Mouse (Mus musculus) retina, postnatal 1 day (tissue): ENCODE data around the gene Pgf.
"Not testable (repeated sequence)": the region's sequence is repeated elsewhere in the genome, so short reads cannot be mapped to it uniquely, and the experiment has no call there.

Source experiments
- DNase-seq: peaks from one replicate; pipeline ENCODE4 v3.0.0-alpha.2; 2012

Pgf gene

GRCm38 (mm10) chr12:85153011-85153410 lies 24.6 kb downstream of the Pgf start:
- DNase-seq, result no peak

GRCm38 (mm10) chr12:85151002-85151774 lies 26.4 kb downstream of the Pgf start, which contains the start of gene Rps6kl1:
TSS of gene Rps6kl1 (minus strand) at chr12:85151264.
- peak; percentile 85 for DNase-seq

GRCm38 (mm10) chr12:85150321-85151001 lies 27.1 kb downstream of the Pgf start:
- DNase-seq, result peak; percentile 57

GRCm38 (mm10) chr12:85146881-85147280 lies 30.7 kb downstream of the Pgf start:
- no peak for DNase-seq

- peak; percentile 43 for DNase-seq
Measured at GRCm38 (mm10) chr12:85146355-85146754, 31.2 kb downstream of the Pgf start.

GRCm38 (mm10) chr12:85145630-85146029 lies 32.0 kb downstream of the Pgf start:
- peak; percentile 44 for DNase-seq

GRCm38 (mm10) chr12:85144821-85145220 lies 32.8 kb downstream of the Pgf start:
- DNase-seq, result no peak

- DNase-seq, result not testable (repeated sequence)
Measured at GRCm38 (mm10) chr12:85144276-85144675, 33.3 kb downstream of the Pgf start.

- DNase-seq, result peak; percentile 87
Measured at GRCm38 (mm10) chr12:85142803-85143202, 34.8 kb downstream of the Pgf start.

- no peak for DNase-seq
Measured at GRCm38 (mm10) chr12:85141096-85141495, 36.5 kb downstream of the Pgf start.

GRCm38 (mm10) chr12:85140036-85140701 lies 37.4 kb downstream of the Pgf start:
- DNase-seq, result no peak

GRCm38 (mm10) chr12:85136627-85137026 lies 41.0 kb downstream of the Pgf start:
- no peak for DNase-seq

- DNase-seq, result peak; percentile 43
Measured at GRCm38 (mm10) chr12:85135513-85136470, 41.8 kb downstream of the Pgf start.

- DNase-seq, result no peak
Measured at GRCm38 (mm10) chr12:85134043-85134794, 43.4 kb downstream of the Pgf start.

GRCm38 (mm10) chr12:85131361-85131760 lies 46.2 kb downstream of the Pgf start:
- DNase-seq, result no peak

- no peak for DNase-seq
Measured at GRCm38 (mm10) chr12:85129426-85129978, 48.1 kb downstream of the Pgf start.

GRCm38 (mm10) chr12:85126986-85127603 lies 50.5 kb downstream of the Pgf start:
- no peak for DNase-seq

- no peak for DNase-seq
Measured at GRCm38 (mm10) chr12:85124751-85125150, 52.8 kb downstream of the Pgf start.

GRCm38 (mm10) chr12:85123645-85124044 lies 53.9 kb downstream of the Pgf start:
- DNase-seq, result no peak

GRCm38 (mm10) chr12:85123108-85123530 lies 54.5 kb downstream of the Pgf start:
- no peak for DNase-seq
